16 mouse cellular contexts compared by ENCODE assay signal in genomic region chr10:23895376-23895775, GRCm38 (mm10). TPM values are rescaled to one million over a fixed set of nuclear protein-coding genes. Genes with fewer than 3 reads are reported as not detected.
DNase-seq lines count a peak whose midpoint lies in the region; ATAC-seq and TF ChIP-seq lines count a peak whose summit lies in the region.
"Had no signal": no experiment of that assay in that cellular context is flagged by ENCODE, and none has a peak within 500 bp of the region (broad histone marks: within the 10 kb centered on the region; RNA-seq: fewer than 3 reads in every experiment).

No protein-coding gene starts in this region.

- no peaks in the 10 kb centered on the region for H3K36me3 ChIP-seq in embryonic facial prominence, embryonic 13.5 days
- no peaks in the 10 kb centered on the region for H3K36me3 ChIP-seq in embryonic facial prominence, embryonic 10.5 days (replicated peaks)
- no peaks in the 10 kb centered on the region for H3K36me3 ChIP-seq in kidney, embryonic 16.5 days (ENCODE audit: insufficient read depth, low read length)
- no peaks in the 10 kb centered on the region for H3K36me3 ChIP-seq in stomach, postnatal 0 days (ENCODE audit: control insufficient read depth, insufficient read depth, low read length)
- H3K36me3 ChIP-seq: midbrain, embryonic 12.5 days had no signal

- DNase-seq in embryonic facial prominence, embryonic 10.5 days (ENCODE audit: low spot score) = no peak
- peak; percentile 26 for DNase-seq in kidney, adult 11 months
- DNase-seq in lung, postnatal 36 days = peak; percentile 10
- DNase-seq in lung, adult 2 months = no peak
- DNase-seq in stomach, postnatal 0 days (ENCODE audit: low spot score) = no peak
- DNase-seq in urinary bladder, postnatal 25 days (ENCODE audit: low spot score) = no peak
- DNase-seq: cerebellum, adult 8-10 months had no signal

- 0 out of 2 replicates have a peak, but pooled peaks cover 3% of the 10 kb centered on the region for H3K4me1 ChIP-seq in embryonic facial prominence, embryonic 13.5 days
- H3K4me1 ChIP-seq in embryonic facial prominence, embryonic 10.5 days = peaks cover 11% of the 10 kb centered on the region
- H3K4me1 ChIP-seq in kidney, embryonic 16.5 days (ENCODE audit: insufficient read depth, low read length) = peaks cover 9% of the 10 kb centered on the region
- no peaks in the 10 kb centered on the region for H3K4me1 ChIP-seq in lung, adult 2 months (ENCODE audit: control insufficient read depth, insufficient read depth, low read length)
- no peaks in the 10 kb centered on the region for H3K4me1 ChIP-seq in stomach, postnatal 0 days (replicated peaks; ENCODE audit: control insufficient read depth, insufficient read depth)
- H3K4me1 ChIP-seq: midbrain, embryonic 12.5 days had no signal

- H3K9me3 ChIP-seq in embryonic facial prominence, embryonic 13.5 days = no peaks in the 10 kb centered on the region
- no peaks in the 10 kb centered on the region for H3K9me3 ChIP-seq in embryonic facial prominence, embryonic 10.5 days
- H3K9me3 ChIP-seq in kidney, embryonic 16.5 days (ENCODE audit: low read length) = no peaks in the 10 kb centered on the region
- H3K9me3 ChIP-seq in stomach, postnatal 0 days (ENCODE audit: control insufficient read depth, low read length) = no peaks in the 10 kb centered on the region
- H3K9me3 ChIP-seq: midbrain, embryonic 12.5 days had no signal

- 77% methylated on average over 7 of the region's 7 CpGs for WGBS in embryonic facial prominence, embryonic 13.5 days
- 80% methylated on average over 7 of the region's 7 CpGs for WGBS in embryonic facial prominence, embryonic 10.5 days
- 78% methylated on average over 7 of the region's 7 CpGs for WGBS in kidney, embryonic 16.5 days
- 52% methylated on average over 7 of the region's 7 CpGs for WGBS in lung, adult 2 months
- WGBS in stomach, postnatal 0 days = 60% methylated on average over 7 of the region's 7 CpGs

- no peak for TF ChIP-seq POLR2A in lung, adult 2 months (IDR thresholded peaks at IDR 0.05; ENCODE audit: borderline replicate concordance, extremely low read depth, low read depth, low read length)

- H3K9ac ChIP-seq in embryonic facial prominence, embryonic 13.5 days = no peak overlapping the region
- H3K9ac ChIP-seq in kidney, embryonic 16.5 days (replicated peaks; ENCODE audit: low read length) = no peak overlapping the region
- H3K9ac ChIP-seq in stomach, postnatal 0 days (ENCODE audit: low read length) = no peak overlapping the region
- H3K9ac ChIP-seq: liver, embryonic 14.5 days; midbrain, embryonic 12.5 days had no signal

- ATAC-seq in embryonic facial prominence, embryonic 13.5 days (ENCODE audit: insufficient number of reproducible peaks, insufficient read depth, low FRiP score, low TSS enrichment, low read depth) = no peak
- ATAC-seq in kidney, embryonic 16.5 days (ENCODE audit: low FRiP score, low TSS enrichment) = no peak
- ATAC-seq in stomach, postnatal 0 days (ENCODE audit: low FRiP score, low TSS enrichment) = no peak
- ATAC-seq: forebrain, embryonic 14.5 days; inflammation-experienced regulatory T-cells, adult 6 months had no signal

- TF ChIP-seq EP300 in stomach, postnatal 0 days (optimal IDR thresholded peaks at IDR 0.05) = no peak

- H3K27me3 ChIP-seq in embryonic facial prominence, embryonic 13.5 days = no peaks in the 10 kb centered on the region
- H3K27me3 ChIP-seq in embryonic facial prominence, embryonic 10.5 days (replicated peaks; ENCODE audit: low read depth, poor library complexity, severe bottlenecking) = no peaks in the 10 kb centered on the region
- no peaks in the 10 kb centered on the region for H3K27me3 ChIP-seq in kidney, embryonic 16.5 days (ENCODE audit: insufficient read depth, low read length)
- no peaks in the 10 kb centered on the region for H3K27me3 ChIP-seq in stomach, postnatal 0 days (ENCODE audit: control insufficient read depth, insufficient read depth, low read length)
- H3K27me3 ChIP-seq: midbrain, embryonic 12.5 days had no signal

- H3K4me2 ChIP-seq in embryonic facial prominence, embryonic 13.5 days = peak overlapping the region; percentile 59; the same call in 1 of the 2 replicates
- no peak overlapping the region for H3K4me2 ChIP-seq in kidney, embryonic 16.5 days (replicated peaks; ENCODE audit: low read depth, low read length)
- peak overlapping the region; percentile 61 for H3K4me2 ChIP-seq in stomach, postnatal 0 days (replicated peaks; ENCODE audit: low read depth)

- H3K27ac ChIP-seq in embryonic facial prominence, embryonic 13.5 days = no peak overlapping the region
- no peak overlapping the region for H3K27ac ChIP-seq in embryonic facial prominence, embryonic 10.5 days (replicated peaks)
- H3K27ac ChIP-seq in kidney, embryonic 16.5 days (ENCODE audit: low read length) = no peak overlapping the region
- no peak overlapping the region for H3K27ac ChIP-seq in stomach, postnatal 0 days (replicated peaks)
- H3K27ac ChIP-seq: liver, embryonic 14.5 days; macrophage; midbrain, embryonic 12.5 days had no signal

- peak overlapping the region; percentile 30; the same call in 1 of the 2 replicates for H3K4me3 ChIP-seq in embryonic facial prominence, embryonic 13.5 days
- no peak overlapping the region for H3K4me3 ChIP-seq in embryonic facial prominence, embryonic 10.5 days
- no peak overlapping the region for H3K4me3 ChIP-seq in kidney, embryonic 16.5 days (ENCODE audit: low read length)
- H3K4me3 ChIP-seq in lung, adult 2 months (replicated peaks; ENCODE audit: extremely low read depth, low read depth, low read length) = no peak overlapping the region
- H3K4me3 ChIP-seq in stomach, postnatal 0 days (ENCODE audit: low read depth, low read length) = no peak overlapping the region

- no peak for TF ChIP-seq CTCF in lung, adult 2 months (IDR thresholded peaks at IDR 0.05; ENCODE audit: insufficient read depth, low read length)
- no peak for TF ChIP-seq CTCF in stomach, postnatal 0 days (IDR thresholded peaks at IDR 0.05; ENCODE audit: low read depth)

RNA-seq across cellular contexts. Expression of gene Vnn1, which starts 0.9 kb away (rescaled TPM):
- 0.41 and 0.63 TPM in 2 replicates for polyA plus RNA-seq in embryonic facial prominence, embryonic 13.5 days (2015; fragmentation: Nextera tagmentation; extraction: Ambion mirVana)
- polyA plus RNA-seq in embryonic facial prominence, embryonic 10.5 days (2016; fragmentation: Nextera tagmentation; extraction: Ambion mirVana) = 1.9 and 2.1 TPM in 2 replicates
- polyA plus RNA-seq in kidney, embryonic 16.5 days (2015; fragmentation: Nextera tagmentation; extraction: Ambion mirVana) = 4.2 and 4.5 TPM in 2 replicates
- 12.0 and 18.9 TPM in 2 replicates for polyA plus RNA-seq in lung, adult 2 months (2012; rRNA removed)
- polyA plus RNA-seq in stomach, postnatal 0 days (2015; fragmentation: Nextera tagmentation; extraction: Ambion mirVana) = 2.3 and 3.0 TPM in 2 replicates
- polyA plus RNA-seq: inflammation-experienced regulatory T-cells, adult 6 months; macrophage had no signal

RNA-seq across cellular contexts. Expression of gene Taar1, which starts 24.8 kb away (rescaled TPM):
- polyA plus RNA-seq in embryonic facial prominence, embryonic 13.5 days (2015; fragmentation: Nextera tagmentation; extraction: Ambion mirVana) = not detected in 2 replicates
- not detected in 2 replicates for polyA plus RNA-seq in embryonic facial prominence, embryonic 10.5 days (2016; fragmentation: Nextera tagmentation; extraction: Ambion mirVana)
- not detected in 2 replicates for polyA plus RNA-seq in kidney, embryonic 16.5 days (2015; fragmentation: Nextera tagmentation; extraction: Ambion mirVana)
- polyA plus RNA-seq in lung, adult 2 months (2012; rRNA removed) = not detected in 2 replicates
- not detected in 2 replicates for polyA plus RNA-seq in stomach, postnatal 0 days (2015; fragmentation: Nextera tagmentation; extraction: Ambion mirVana)
- polyA plus RNA-seq: forebrain, embryonic 14.5 days; inflammation-experienced regulatory T-cells, adult 6 months; liver, embryonic 14.5 days; macrophage; midbrain, embryonic 12.5 days; spleen, adult 2 months; testis, adult 2 months had no signal

RNA-seq across cellular contexts. Expression of gene Taar2, which starts 43.0 kb away (rescaled TPM):
- polyA plus RNA-seq in embryonic facial prominence, embryonic 13.5 days (2015; fragmentation: Nextera tagmentation; extraction: Ambion mirVana) = 0.27 TPM in 1 of 2 replicates, not detected in the other
- polyA plus RNA-seq in embryonic facial prominence, embryonic 10.5 days (2016; fragmentation: Nextera tagmentation; extraction: Ambion mirVana) = not detected in 2 replicates
- polyA plus RNA-seq in kidney, embryonic 16.5 days (2015; fragmentation: Nextera tagmentation; extraction: Ambion mirVana) = not detected in 2 replicates
- polyA plus RNA-seq in lung, adult 2 months (2012; rRNA removed) = 0.27 TPM in 1 of 2 replicates, not detected in the other
- not detected in 2 replicates for polyA plus RNA-seq in stomach, postnatal 0 days (2015; fragmentation: Nextera tagmentation; extraction: Ambion mirVana)
- polyA plus RNA-seq: forebrain, embryonic 14.5 days; inflammation-experienced regulatory T-cells, adult 6 months; liver, embryonic 14.5 days; macrophage; midbrain, embryonic 12.5 days; spleen, adult 2 months; testis, adult 2 months had no signal

RNA-seq across cellular contexts. Expression of gene Vnn3, which starts 44.1 kb away (rescaled TPM):
- polyA plus RNA-seq in embryonic facial prominence, embryonic 13.5 days (2015; fragmentation: Nextera tagmentation; extraction: Ambion mirVana) = not detected in 2 replicates
- polyA plus RNA-seq in embryonic facial prominence, embryonic 10.5 days (2016; fragmentation: Nextera tagmentation; extraction: Ambion mirVana) = not detected in 2 replicates
- 0.13 and 0.14 TPM in 2 replicates for polyA plus RNA-seq in kidney, embryonic 16.5 days (2015; fragmentation: Nextera tagmentation; extraction: Ambion mirVana)
- polyA plus RNA-seq in lung, adult 2 months (2012; rRNA removed) = 4.3 and 4.8 TPM in 2 replicates
- 0.46 and 0.57 TPM in 2 replicates for polyA plus RNA-seq in stomach, postnatal 0 days (2015; fragmentation: Nextera tagmentation; extraction: Ambion mirVana)
- polyA plus RNA-seq: forebrain, embryonic 14.5 days; inflammation-experienced regulatory T-cells, adult 6 months; midbrain, embryonic 12.5 days had no signal

RNA-seq across cellular contexts. Expression of gene Taar3, which starts 54.0 kb away (rescaled TPM):
- not detected in 2 replicates for polyA plus RNA-seq in embryonic facial prominence, embryonic 13.5 days (2015; fragmentation: Nextera tagmentation; extraction: Ambion mirVana)
- polyA plus RNA-seq in embryonic facial prominence, embryonic 10.5 days (2016; fragmentation: Nextera tagmentation; extraction: Ambion mirVana) = not detected in 2 replicates
- not detected in 2 replicates for polyA plus RNA-seq in kidney, embryonic 16.5 days (2015; fragmentation: Nextera tagmentation; extraction: Ambion mirVana)
- polyA plus RNA-seq in lung, adult 2 months (2012; rRNA removed) = not detected in 2 replicates
- not detected in 2 replicates for polyA plus RNA-seq in stomach, postnatal 0 days (2015; fragmentation: Nextera tagmentation; extraction: Ambion mirVana)
- polyA plus RNA-seq: forebrain, embryonic 14.5 days; inflammation-experienced regulatory T-cells, adult 6 months; liver, embryonic 14.5 days; macrophage; midbrain, embryonic 12.5 days; spleen, adult 2 months; testis, adult 2 months had no signal

Comparison
In these comparisons a context has a peak if more than half of its experiments do, and no peak if none do; other contexts are left out.
1. DNase-seq: peak in kidney, adult 11 months (single experiment) and lung, postnatal 36 days (single experiment); none in embryonic facial prominence, embryonic 10.5 days (single experiment), lung, adult 2 months (single experiment), stomach, postnatal 0 days (single experiment) and urinary bladder, postnatal 25 days (single experiment).